Mouse (Mus musculus) embryonic facial prominence, embryonic 11.5 days (tissue): ENCODE measurements at regions not wholly inside any gene's neighbourhood (a gene's known extent, or its start where the extent isn't known, plus 50 kb on each side); places are given as distances from the start of the nearest gene placed in this dataset.

ENCODE experiments used
- ATAC-seq: fragments of 200-750 bp; cut with Nextera tagmentation; replicated peaks from 2 replicates; pipeline ENCODE4 v1.8.0; 2017; ENCODE audit warnings: low read depth; ENCODE audit not compliant: insufficient number of reproducible peaks, low FRiP score, low TSS enrichment
- DNase-seq: peaks from one replicate; pipeline ENCODE4 v3.0.0-alpha.2; 2015; ENCODE audit warnings: low spot score
- H3K27ac ChIP-seq: fragments of 300-500 bp; sonication (generic); replicated peaks from 2 replicates; pipeline ENCODE4 v1.5.1; 2014; ENCODE audit warnings: mild to moderate bottlenecking, low read depth, low read length, control low read depth
- H3K27me3 ChIP-seq: fragments of 300-500 bp; sonication (generic); 2 replicates; pipeline ENCODE4 v1.6.1; 2014; ENCODE audit warnings: mild to moderate bottlenecking, low read length, moderate library complexity, mixed read lengths; ENCODE audit not compliant: control insufficient read depth, insufficient read depth
- H3K36me3 ChIP-seq: fragments of 300-500 bp; sonication (generic); replicated peaks from 2 replicates; pipeline ENCODE4 v1.6.1; 2014; ENCODE audit warnings: low read depth, mild to moderate bottlenecking, low read length, moderate library complexity, mixed read lengths; ENCODE audit not compliant: control insufficient read depth, insufficient read depth
- H3K4me1 ChIP-seq: fragments of 300-500 bp; sonication (generic); 2 replicates; pipeline ENCODE4 v1.6.1; 2014; ENCODE audit warnings: low read length, mixed read lengths; ENCODE audit not compliant: control insufficient read depth, insufficient read depth
- H3K4me2 ChIP-seq: fragments of 300-500 bp; sonication (generic); 2 replicates; pipeline ENCODE4 v1.6.1; 2014; ENCODE audit warnings: low read depth, mild to moderate bottlenecking, control low read depth, low read length, moderate library complexity
- H3K4me3 ChIP-seq: fragments of 300-500 bp; sonication (generic); 2 replicates; pipeline ENCODE4 v1.5.1; 2014; ENCODE audit warnings: low read depth, low read length, control low read depth
- H3K9ac ChIP-seq: fragments of 300-500 bp; sonication (generic); replicated peaks from 2 replicates; pipeline ENCODE4 v1.6.1; 2014; ENCODE audit warnings: mild to moderate bottlenecking, control low read depth, low read length
- H3K9me3 ChIP-seq: fragments of 300-500 bp; sonication (generic); replicated peaks from 2 replicates; pipeline ENCODE4 v1.6.1; 2016; ENCODE audit warnings: mild to moderate bottlenecking, low read length, inconsistent platforms, mixed read lengths; ENCODE audit not compliant: control insufficient read depth
- WGBS: fragments of 180-500 bp; shearing (Covaris S2); extraction: QIAGEN DNeasy Blood & Tissue Kit; methylation state at CpG from one replicate; pipeline ENCODE4 v1.1.7; 2014; 5-methylcytosine and 5-hydroxymethylcytosine counted together

- no peaks in the 10 kb centered on the region for H3K36me3 ChIP-seq
- ATAC-seq, result no peak
- H3K27ac ChIP-seq, result no peak overlapping the region
- H3K4me3 ChIP-seq, result no peak overlapping the region
- H3K4me1 ChIP-seq, result no peaks in the 10 kb centered on the region
- no peaks in the 10 kb centered on the region for H3K9me3 ChIP-seq
- H3K27me3 ChIP-seq, result no peaks in the 10 kb centered on the region
- DNase-seq, result no peak
- WGBS, result 76% methylated on average over 9 of the region's 9 CpGs
- no peak overlapping the region for H3K4me2 ChIP-seq
- no peak overlapping the region for H3K9ac ChIP-seq
Observed at GRCm38 (mm10) chr4:12791786-12792674, 620.2 kb upstream of the Fam92a start.

DNA sequence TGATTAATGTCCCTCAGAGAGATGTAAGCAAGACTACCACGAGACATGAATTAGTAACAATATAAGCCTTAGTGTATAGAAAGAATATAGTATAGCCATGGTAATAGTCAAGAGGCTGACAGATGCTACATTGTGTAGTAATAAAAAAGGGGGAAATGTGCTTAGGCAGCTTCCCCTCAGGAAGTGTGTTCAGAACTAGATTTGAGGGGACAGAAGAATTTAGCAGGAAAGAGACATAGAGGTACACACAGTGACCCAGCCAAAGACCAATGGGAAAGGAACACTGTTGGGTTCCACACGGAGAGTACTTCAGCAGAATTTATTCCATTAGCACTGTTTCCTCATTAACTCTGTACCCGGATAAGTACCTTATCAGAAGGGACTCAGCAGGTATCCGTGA, 614.0 kb upstream of the Fam92a start:
- Histone ChIP-seq H3K9me3 (no peaks in the 10 kb centered on the region), H3K9ac (no peak overlapping the region), H3K4me2 (no peak overlapping the region), H3K27me3 (no peaks in the 10 kb centered on the region), H3K27ac (no peak overlapping the region), H3K4me1 (no peaks in the 10 kb centered on the region), H3K4me3 (no peak overlapping the region), H3K36me3 (no peaks in the 10 kb centered on the region)
- ATAC-seq, result no peak
- 75% methylated on average over 4 of the region's 4 CpGs for WGBS
- no peak for DNase-seq

DNA sequence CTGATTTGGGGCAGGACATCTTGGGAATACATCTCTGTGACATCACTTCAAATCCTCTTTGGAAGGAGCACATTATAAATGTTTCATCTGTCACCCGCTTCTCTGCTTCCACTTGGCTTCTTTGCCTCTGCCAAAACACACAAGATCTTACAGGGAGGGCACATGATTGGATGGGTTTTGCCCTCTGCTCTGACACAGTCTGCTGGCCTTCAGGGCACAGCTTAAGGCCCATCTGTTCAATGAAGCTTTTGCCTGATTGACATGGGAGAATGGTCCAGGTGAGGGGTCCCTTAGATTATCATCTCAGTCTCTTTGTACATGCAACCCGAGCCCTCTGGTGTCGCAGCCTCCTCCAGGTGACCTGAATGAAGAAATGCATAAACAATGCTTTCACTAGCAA, 612.7 kb upstream of the Fam92a start:
- Histone ChIP-seq H3K27ac (no peak overlapping the region), H3K36me3 (no peaks in the 10 kb centered on the region), H3K27me3 (no peaks in the 10 kb centered on the region), H3K4me2 (no peak overlapping the region), H3K9ac (no peak overlapping the region), H3K4me1 (no peaks in the 10 kb centered on the region), H3K9me3 (no peaks in the 10 kb centered on the region), H3K4me3 (no peak overlapping the region)
- ATAC-seq, result no peak
- WGBS, result 73% methylated on average over 3 of the region's 3 CpGs
- DNase-seq, result no peak

DNA sequence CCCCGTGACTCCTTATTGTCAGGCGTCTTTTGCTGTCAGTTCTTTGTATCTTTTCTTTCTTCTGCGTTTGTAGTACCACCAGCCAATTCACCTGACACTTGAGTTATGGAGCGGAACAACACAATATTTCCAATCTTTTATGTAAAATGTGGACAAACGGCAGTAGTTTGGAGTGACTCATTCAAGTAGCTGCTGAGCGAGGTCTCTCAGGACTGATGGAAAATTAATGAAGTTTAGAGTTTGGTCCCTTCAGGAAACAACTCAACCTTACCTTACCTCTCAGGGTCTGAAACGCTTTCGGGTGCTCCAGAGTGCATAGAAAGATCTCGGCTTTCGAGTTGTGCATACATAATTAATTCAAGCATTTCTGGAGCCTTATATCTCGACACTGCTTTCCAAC, 612.3 kb upstream of the Fam92a start:
- DNase-seq (no peak), ATAC-seq (no peak)
- Histone ChIP-seq H3K9me3 (no peaks in the 10 kb centered on the region), H3K27me3 (no peaks in the 10 kb centered on the region), H3K4me3 (no peak overlapping the region), H3K4me1 (no peaks in the 10 kb centered on the region), H3K9ac (no peak overlapping the region), H3K36me3 (no peaks in the 10 kb centered on the region), H3K27ac (no peak overlapping the region), H3K4me2 (no peak overlapping the region)
- WGBS, result 76% methylated on average over 11 of the region's 11 CpGs

DNA sequence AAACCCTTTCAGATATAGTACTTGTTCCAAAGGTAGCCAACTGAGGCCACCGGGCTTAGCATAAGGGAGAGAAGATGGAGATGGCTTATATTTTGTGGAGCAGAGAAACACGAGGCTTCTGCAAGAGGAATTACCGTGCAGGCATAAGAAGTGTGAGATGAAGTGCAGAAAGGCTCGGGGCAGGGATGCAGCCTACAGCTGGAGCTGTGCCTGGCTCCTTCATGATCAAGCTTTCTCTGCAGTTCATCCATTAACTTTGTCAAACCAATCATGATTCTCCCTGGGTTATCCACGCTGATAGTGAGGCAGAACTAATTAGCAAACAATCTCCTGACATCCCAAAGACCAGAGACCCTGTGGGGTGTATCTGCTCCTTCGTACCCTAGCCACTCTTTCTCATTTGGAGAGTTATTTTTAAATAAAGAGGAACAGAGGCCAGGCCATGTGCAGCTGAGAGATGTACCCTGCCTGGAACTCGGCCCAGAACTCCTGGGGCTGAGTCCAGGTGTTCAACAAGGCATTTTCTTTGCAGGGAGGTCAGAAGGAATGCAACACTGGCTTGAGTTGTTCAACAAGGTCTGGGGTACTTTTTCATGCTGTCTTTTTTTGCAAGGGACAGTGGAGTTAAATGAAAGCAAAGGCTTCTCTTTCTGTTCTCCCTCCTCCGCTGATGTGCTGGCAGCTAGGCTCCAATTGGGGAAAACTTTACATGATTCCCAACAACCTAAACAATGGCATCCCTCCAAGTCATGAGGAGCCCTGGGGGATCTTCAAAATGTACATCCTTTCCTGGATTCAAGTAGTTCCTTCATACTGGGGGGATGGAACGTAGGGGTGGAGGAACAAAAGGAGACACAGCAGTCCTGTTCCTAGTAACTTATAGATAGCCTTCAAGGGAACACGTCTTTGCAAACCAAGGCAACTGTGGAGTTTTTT, 610.4 kb upstream of the Fam92a start:
- DNase-seq (no peak), ATAC-seq (no peak)
- H3K4me1 ChIP-seq, result no peaks in the 10 kb centered on the region
- H3K4me3 ChIP-seq, result no peak overlapping the region
- no peaks in the 10 kb centered on the region for H3K36me3 ChIP-seq
- H3K4me2 ChIP-seq, result no peak overlapping the region
- H3K9ac ChIP-seq, result no peak overlapping the region
- 66% methylated on average over 10 of the region's 10 CpGs for WGBS
- H3K27ac ChIP-seq, result no peak overlapping the region
- H3K27me3 ChIP-seq, result no peaks in the 10 kb centered on the region
- H3K9me3 ChIP-seq, result no peaks in the 10 kb centered on the region

DNA sequence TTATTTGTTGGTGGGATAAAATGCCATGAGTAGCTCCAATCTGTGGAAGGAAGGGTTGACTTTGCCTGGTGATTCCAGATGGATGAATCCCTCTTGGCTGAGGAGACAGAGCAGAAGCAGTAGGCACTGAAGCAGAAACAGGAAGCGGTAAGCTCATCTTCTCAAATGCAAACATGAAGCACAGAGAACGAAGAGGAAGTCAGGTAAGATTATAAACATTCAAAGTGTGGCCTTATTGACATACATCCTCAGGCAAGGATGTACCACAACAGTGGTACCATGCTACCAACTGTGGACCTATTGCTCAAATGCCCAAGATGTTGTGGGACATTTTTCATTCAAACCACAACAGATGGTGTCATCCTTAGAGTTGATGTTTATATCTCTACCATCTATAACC, 608.4 kb upstream of the Fam92a start:
- Histone ChIP-seq H3K4me1 (no peaks in the 10 kb centered on the region), H3K9me3 (no peaks in the 10 kb centered on the region), H3K4me2 (no peak overlapping the region), H3K36me3 (no peaks in the 10 kb centered on the region), H3K27ac (no peak overlapping the region), H3K9ac (no peak overlapping the region), H3K4me3 (no peak overlapping the region), H3K27me3 (no peaks in the 10 kb centered on the region)
- ATAC-seq (no peak), DNase-seq (no peak)
- 94% methylated on average over 2 of the region's 2 CpGs for WGBS

DNA sequence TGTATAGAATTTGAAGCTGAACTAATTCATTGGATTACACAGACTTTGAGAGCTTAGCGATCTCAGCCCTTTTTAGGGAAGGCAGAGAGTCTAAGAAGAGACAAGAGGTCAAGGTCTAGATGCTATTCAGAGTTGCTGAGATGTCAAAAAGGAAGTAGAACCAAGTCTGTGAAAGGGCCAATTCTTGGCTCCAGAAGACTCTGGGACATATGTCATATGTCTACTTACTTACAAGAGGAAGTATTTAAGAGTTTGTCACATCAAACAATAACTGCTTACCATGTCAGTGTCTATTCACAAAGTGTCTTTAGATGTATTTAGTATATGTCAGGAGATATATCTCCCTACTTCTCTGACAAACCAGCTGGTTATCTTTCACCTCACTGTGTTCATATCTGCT, 607.4 kb upstream of the Fam92a start:
- WGBS, result 75% methylated on average over 1 of the region's 1 CpGs
- Histone ChIP-seq H3K27ac (no peak overlapping the region), H3K4me1 (no peaks in the 10 kb centered on the region), H3K9ac (no peak overlapping the region), H3K36me3 (no peaks in the 10 kb centered on the region), H3K9me3 (no peaks in the 10 kb centered on the region), H3K4me2 (no peak overlapping the region), H3K27me3 (no peaks in the 10 kb centered on the region), H3K4me3 (no peak overlapping the region)
- ATAC-seq (no peak), DNase-seq (no peak)

DNA sequence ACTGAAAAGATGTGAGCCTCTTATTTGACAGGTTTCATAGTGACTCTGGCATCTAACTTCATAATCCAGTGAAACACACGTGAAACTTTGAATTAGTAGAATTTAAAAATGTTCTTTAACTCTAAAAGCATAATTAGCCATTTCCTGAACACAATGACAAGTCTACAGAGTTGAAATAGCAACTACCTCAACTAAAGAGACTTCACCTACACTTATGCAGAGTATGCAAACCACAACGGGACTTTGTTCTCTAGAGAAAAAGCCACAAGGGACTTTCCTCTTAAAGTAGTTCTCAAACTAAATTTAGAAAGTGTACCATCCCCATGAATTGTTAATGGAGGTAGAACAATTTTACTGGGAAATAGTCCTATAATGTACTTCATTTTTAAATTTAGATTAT, 606.3 kb upstream of the Fam92a start:
- Histone ChIP-seq H3K9me3 (no peaks in the 10 kb centered on the region), H3K4me1 (no peaks in the 10 kb centered on the region), H3K27ac (no peak overlapping the region), H3K4me2 (no peak overlapping the region), H3K9ac (no peak overlapping the region), H3K36me3 (no peaks in the 10 kb centered on the region), H3K27me3 (no peaks in the 10 kb centered on the region), H3K4me3 (no peak overlapping the region)
- ATAC-seq (no peak), DNase-seq (no peak)
- 60% methylated on average over 2 of the region's 2 CpGs for WGBS
